Comparison of ENCODE assay signal across 12 mouse cellular contexts in genomic region chr15:12480369-12480768, GRCm38 (mm10).
DNase-seq lines count a peak whose midpoint lies in the region; ATAC-seq and TF ChIP-seq lines count a peak whose summit lies in the region.
"Had no signal": no experiment of that assay in that cellular context is flagged by ENCODE, and none has a peak within 500 bp of the region (broad histone marks: within the 10 kb centered on the region; RNA-seq: fewer than 3 reads in every experiment).

No protein-coding gene starts in this region.

- no peaks in the 10 kb centered on the region for H3K9me3 ChIP-seq in kidney, postnatal 0 days (replicated peaks; ENCODE audit: low read length)
- no peaks in the 10 kb centered on the region for H3K9me3 ChIP-seq in forebrain, embryonic 15.5 days
- no peaks in the 10 kb centered on the region for H3K9me3 ChIP-seq in midbrain, embryonic 10.5 days (replicated peaks)

- H3K9ac ChIP-seq in kidney, postnatal 0 days (ENCODE audit: low read depth, low read length) = no peak overlapping the region
- H3K9ac ChIP-seq in forebrain, embryonic 15.5 days (replicated peaks) = no peak overlapping the region

- no peak for TF ChIP-seq CTCF in kidney, postnatal 0 days (IDR thresholded peaks at IDR 0.05; ENCODE audit: low read depth)

- 78% methylated on average over 3 of the region's 3 CpGs for WGBS in kidney, postnatal 0 days
- WGBS in forebrain, embryonic 15.5 days = 62% methylated on average over 3 of the region's 3 CpGs
- 72% methylated on average over 3 of the region's 3 CpGs for WGBS in midbrain, embryonic 10.5 days

- no peak overlapping the region for H3K4me3 ChIP-seq in kidney, postnatal 0 days (replicated peaks; ENCODE audit: low read depth, low read length)
- no peak overlapping the region for H3K4me3 ChIP-seq in forebrain, embryonic 15.5 days
- no peak overlapping the region for H3K4me3 ChIP-seq in midbrain, embryonic 10.5 days

- no peaks in the 10 kb centered on the region for H3K27me3 ChIP-seq in kidney, postnatal 0 days (ENCODE audit: insufficient read depth, low read length)
- H3K27me3 ChIP-seq in forebrain, embryonic 15.5 days = no peaks in the 10 kb centered on the region
- no peaks in the 10 kb centered on the region for H3K27me3 ChIP-seq in midbrain, embryonic 10.5 days (ENCODE audit: low read depth, poor library complexity, severe bottlenecking)

- DNase-seq in kidney, postnatal 0 days (ENCODE audit: low spot score) = no peak
- DNase-seq in kidney, adult 18-20 months = no peak
- DNase-seq in midbrain, embryonic 10.5 days (ENCODE audit: low spot score) = peak; percentile 63
- DNase-seq in urinary bladder, adult 2 months (ENCODE audit: low spot score) = no peak
- DNase-seq in gastrocnemius, postnatal 4 days (ENCODE audit: low spot score in 2 of 2) = no peak
- no peak for DNase-seq in layer of hippocampus, adult 18-20 months (ENCODE audit: low spot score in 2 of 2)
- no peak for DNase-seq in frontal cortex, postnatal 14 days (ENCODE audit: low spot score in 2 of 2)
- DNase-seq: gastrocnemius, postnatal 36 days; kidney, postnatal 36 days; thymus, adult 18-20 months had no signal

- no peak overlapping the region for H3K4me2 ChIP-seq in kidney, postnatal 0 days (ENCODE audit: low read length)
- H3K4me2 ChIP-seq in forebrain, embryonic 15.5 days (replicated peaks) = no peak overlapping the region

- H3K4me1 ChIP-seq in kidney, postnatal 0 days (replicated peaks; ENCODE audit: insufficient read depth, low read length) = no peaks in the 10 kb centered on the region
- H3K4me1 ChIP-seq in forebrain, embryonic 15.5 days = 0 out of 2 replicates have a peak, but pooled peaks cover 7% of the 10 kb centered on the region
- peaks cover 30% of the 10 kb centered on the region for H3K4me1 ChIP-seq in midbrain, embryonic 10.5 days

- H3K27ac ChIP-seq in kidney, postnatal 0 days = no peak overlapping the region
- no peak overlapping the region for H3K27ac ChIP-seq in forebrain, embryonic 15.5 days (replicated peaks)
- peak overlapping the region; percentile 82 for H3K27ac ChIP-seq in midbrain, embryonic 10.5 days (replicated peaks)
- H3K27ac ChIP-seq: macrophage had no signal

- H3K36me3 ChIP-seq in kidney, postnatal 0 days (ENCODE audit: insufficient read depth, low read length) = no peaks in the 10 kb centered on the region
- H3K36me3 ChIP-seq in forebrain, embryonic 15.5 days = no peaks in the 10 kb centered on the region
- no peaks in the 10 kb centered on the region for H3K36me3 ChIP-seq in midbrain, embryonic 10.5 days

- ATAC-seq in kidney, postnatal 0 days (replicated peaks; ENCODE audit: low FRiP score, low read depth) = peak; percentile 51; the same call in 1 of the 2 replicates
- peak; percentile 34; the same call in 1 of the 2 replicates for ATAC-seq in forebrain, embryonic 15.5 days (replicated peaks)
